27 mouse cellular contexts compared by ENCODE assay signal in genomic region chr17:75503031-75503430, GRCm38 (mm10).
"Had no signal": no experiment of that assay in that cellular context is flagged by ENCODE, and none has a peak within 500 bp of the region (broad histone marks: within the 10 kb centered on the region; RNA-seq: fewer than 3 reads in every experiment).

No protein-coding gene starts in this region.

- H3K9ac ChIP-seq: heart, embryonic 13.5 days; heart, embryonic 15.5 days; hindbrain, embryonic 12.5 days; hindbrain, embryonic 14.5 days; intestine, embryonic 15.5 days; limb, embryonic 12.5 days; liver, embryonic 13.5 days; liver, embryonic 15.5 days; liver, postnatal 0 days had no signal

- H3K4me1 ChIP-seq: hindbrain, embryonic 10.5 days; hindbrain, embryonic 12.5 days; intestine, embryonic 15.5 days; limb, embryonic 10.5 days; limb, embryonic 12.5 days; liver, embryonic 13.5 days; liver, embryonic 15.5 days had no signal

- H3K4me3 ChIP-seq: heart, adult 2 months; heart, embryonic 13.5 days; heart, embryonic 15.5 days; hindbrain, embryonic 10.5 days; hindbrain, embryonic 12.5 days; intestine, embryonic 15.5 days; layer of hippocampus, adult 2 months; left cerebral cortex, adult 2 months; limb, embryonic 10.5 days; limb, embryonic 12.5 days; liver, embryonic 13.5 days; liver, embryonic 15.5 days had no signal

- H3K9me3 ChIP-seq: heart, embryonic 13.5 days; heart, embryonic 15.5 days; hindbrain, embryonic 10.5 days; hindbrain, embryonic 12.5 days; intestine, embryonic 15.5 days; limb, embryonic 10.5 days; limb, embryonic 12.5 days; liver, embryonic 13.5 days; liver, embryonic 15.5 days had no signal

- ATAC-seq: hindbrain, embryonic 16.5 days; inflammation-experienced regulatory T-cells, adult 6 months; intestine, embryonic 15.5 days; intestine, postnatal 0 days; liver, postnatal 0 days had no signal

- H3K4me2 ChIP-seq: heart, embryonic 11.5 days; heart, embryonic 13.5 days; heart, embryonic 15.5 days; hindbrain, embryonic 12.5 days; hindbrain, embryonic 14.5 days; intestine, embryonic 15.5 days; limb, embryonic 12.5 days; liver, embryonic 13.5 days; liver, embryonic 15.5 days had no signal

- DNase-seq: gastrocnemius, postnatal 14 days; heart, adult 2 months; heart, postnatal 14 days; heart, postnatal 4 days; kidney, adult 18-20 months; kidney, adult 8-10 months; kidney, postnatal 10 days; kidney, postnatal 25 days; kidney, postnatal 4 days; liver; liver, embryonic 13.5 days; liver, postnatal 0 days had no signal

- H3K36me3 ChIP-seq: heart, embryonic 15.5 days; hindbrain, embryonic 10.5 days; hindbrain, embryonic 12.5 days; intestine, embryonic 15.5 days; limb, embryonic 10.5 days; limb, embryonic 12.5 days; liver, embryonic 13.5 days; liver, embryonic 15.5 days had no signal

- H3K27ac ChIP-seq: heart, adult 2 months; heart, embryonic 13.5 days; heart, embryonic 15.5 days; hindbrain, embryonic 10.5 days; hindbrain, embryonic 12.5 days; hindbrain, embryonic 14.5 days; intestine, embryonic 15.5 days; layer of hippocampus, adult 2 months; left cerebral cortex, adult 2 months; limb, embryonic 10.5 days; limb, embryonic 12.5 days; liver, embryonic 13.5 days; liver, embryonic 15.5 days had no signal

- H3K27me3 ChIP-seq: heart, embryonic 13.5 days; heart, embryonic 15.5 days; hindbrain, embryonic 12.5 days; intestine, embryonic 15.5 days; limb, embryonic 12.5 days; liver, embryonic 13.5 days; liver, embryonic 15.5 days had no signal
